Mouse (Mus musculus) hematopoietic stem cell, adult 5-6 weeks (primary cell): ENCODE results near the gene Ccl24. TPM values are rescaled to one million over a fixed set of nuclear protein-coding genes. Genes with fewer than 3 reads are reported as not detected.
"Not testable (repeated sequence)": the region's sequence is repeated elsewhere in the genome, so short reads cannot be mapped to it uniquely, and the experiment has no call there.

Experiments
- ATAC-seq, 2 experiments: fragments of 125-278 bp in 1 of 2; replicated peaks in 1 of 2; 2 replicates each; pipeline ENCODE4 v1.8.0; 2016 to 2017; ENCODE audit warnings: inconsistent platforms in 2 of 2, mild to moderate bottlenecking in 2 of 2, moderate number of reproducible peaks in 2 of 2, low read depth in 1 of 2, moderate TSS enrichment in 1 of 2; ENCODE audit not compliant: low FRiP score in 2 of 2, poor library complexity in 2 of 2, severe bottlenecking in 2 of 2, insufficient read depth in 1 of 2, low TSS enrichment in 1 of 2
- total RNA-seq: library from RNA; stranded (forward); fragments of 172-1452, 232-1000 nt; gene quantifications from 2 replicates; pipeline ENCODE4 v1.2.3, GENCODE M21; 2017

Gene Ccl24
- not detected in 2 replicates for total RNA-seq

- peak; percentile 67 to 71 for ATAC-seq
Measured at GRCm38 (mm10) chr5:135573006-135573405, at the start of gene Ccl24. Gene Ccl24 (minus strand): TSS chr5:135573049.

GRCm38 (mm10) chr5:135621725-135622124, 48.9 kb upstream of the Ccl24 start:
- ATAC-seq: no peak

- ATAC-seq: no peak
Measured at GRCm38 (mm10) chr5:135620526-135620925, 47.7 kb upstream of the Ccl24 start.

GRCm38 (mm10) chr5:135619741-135620140, 46.9 kb upstream of the Ccl24 start:
- not testable (repeated sequence) for ATAC-seq

- no peak for ATAC-seq
Measured at GRCm38 (mm10) chr5:135609794-135610193, 36.9 kb upstream of the Ccl24 start.

GRCm38 (mm10) chr5:135607581-135607980, 34.7 kb upstream of the Ccl24 start:
- ATAC-seq: no peak

GRCm38 (mm10) chr5:135606717-135607116, 33.9 kb upstream of the Ccl24 start:
- ATAC-seq: peak in 1 of 2 experiments; percentile 67; a peak in 2 of 4 replicates

GRCm38 (mm10) chr5:135604643-135605042, 31.8 kb upstream of the Ccl24 start:
- ATAC-seq: peak in 1 of 2 experiments; percentile 56; a peak in 1 of 4 replicates

GRCm38 (mm10) chr5:135589996-135590784, 17.3 kb upstream of the Ccl24 start:
- ATAC-seq: no peak

- no peak for ATAC-seq
Measured at GRCm38 (mm10) chr5:135587764-135588163, 14.9 kb upstream of the Ccl24 start.

- ATAC-seq: no peak
Measured at GRCm38 (mm10) chr5:135585691-135586090, 12.8 kb upstream of the Ccl24 start.

- no peak for ATAC-seq
Measured at GRCm38 (mm10) chr5:135582330-135582729, 9.5 kb upstream of the Ccl24 start.

GRCm38 (mm10) chr5:135579331-135579751, 6.5 kb upstream of the Ccl24 start:
- ATAC-seq: no peak

GRCm38 (mm10) chr5:135576055-135576454, 3.2 kb upstream of the Ccl24 start:
- no peak for ATAC-seq

GRCm38 (mm10) chr5:135568698-135569097, 4.2 kb downstream of the Ccl24 start:
- ATAC-seq: peak in 1 of 2 experiments; percentile 26; a peak in 2 of 4 replicates

- ATAC-seq: no peak
Measured at GRCm38 (mm10) chr5:135567556-135568265, 5.1 kb downstream of the Ccl24 start.

- no peak for ATAC-seq
Measured at GRCm38 (mm10) chr5:135563469-135563868, 9.4 kb downstream of the Ccl24 start, which contains the start of gene Ccl26. Gene Ccl26 (minus strand): TSS chr5:135563569.

GRCm38 (mm10) chr5:135557671-135558070, 15.2 kb downstream of the Ccl24 start:
- ATAC-seq: no peak
